Mouse (Mus musculus) CD8-positive naive resting alpha-beta T cell, adult 2 months (primary cell): ENCODE measurements around the gene Vps54.
"Not testable (repeated sequence)": the region's sequence is repeated elsewhere in the genome, so short reads cannot be mapped to it uniquely, and the experiment has no call there.

Experiments used
- DNase-seq, 2 experiments: peaks; one replicate each; pipeline ENCODE4 v3.0.0; 2022; ENCODE audit warnings: low read depth in 2 of 2, low spot score in 2 of 2

Gene Vps54

GRCm38 (mm10) chr11:21239021-21239661 lies at the start of gene Vps54:
Vps54 (plus strand) TSS chr11:21239281.
- DNase-seq: peak; percentile 32 to 40

- DNase-seq: not testable (repeated sequence)
These were observed 47.3 kb upstream of the Vps54 start for GRCm38 (mm10) chr11:21191821-21192220.

- DNase-seq: no peak
These were observed 44.2 kb upstream of the Vps54 start for GRCm38 (mm10) chr11:21194851-21195250.

GRCm38 (mm10) chr11:21209046-21209445 lies 30.0 kb upstream of the Vps54 start:
- no peak for DNase-seq

- DNase-seq: not testable (repeated sequence)
These were observed 29.4 kb upstream of the Vps54 start for GRCm38 (mm10) chr11:21209701-21210100.

GRCm38 (mm10) chr11:21217419-21217818 lies 21.7 kb upstream of the Vps54 start:
- no peak for DNase-seq

GRCm38 (mm10) chr11:21219281-21219680 lies 19.8 kb upstream of the Vps54 start:
- no peak for DNase-seq

GRCm38 (mm10) chr11:21219851-21220587 lies 19.1 kb upstream of the Vps54 start:
- DNase-seq: no peak

GRCm38 (mm10) chr11:21220754-21221153 lies 18.3 kb upstream of the Vps54 start:
- DNase-seq: no peak

GRCm38 (mm10) chr11:21221396-21221795 lies 17.7 kb upstream of the Vps54 start:
- DNase-seq: no peak

- DNase-seq: no peak
These were observed 16.4 kb upstream of the Vps54 start for GRCm38 (mm10) chr11:21222606-21223207.

GRCm38 (mm10) chr11:21223539-21223938 lies 15.5 kb upstream of the Vps54 start:
- no peak for DNase-seq

GRCm38 (mm10) chr11:21224041-21224440 lies 15.0 kb upstream of the Vps54 start:
- DNase-seq: no peak

- no peak for DNase-seq
These were observed 14.6 kb upstream of the Vps54 start for GRCm38 (mm10) chr11:21224446-21224845.

GRCm38 (mm10) chr11:21224983-21225382 lies 14.1 kb upstream of the Vps54 start:
- DNase-seq: no peak

GRCm38 (mm10) chr11:21235381-21235780 lies 3.7 kb upstream of the Vps54 start:
- no peak for DNase-seq

GRCm38 (mm10) chr11:21235821-21236220 lies 3.3 kb upstream of the Vps54 start:
- DNase-seq: no peak

GRCm38 (mm10) chr11:21236996-21237395 lies 2.1 kb upstream of the Vps54 start:
- DNase-seq: no peak

- no peak for DNase-seq
These were observed 1.4 kb upstream of the Vps54 start for GRCm38 (mm10) chr11:21237474-21238278.

- DNase-seq: peak in 1 of 2 experiments; percentile 19
These were observed 631 bp upstream of the Vps54 start for GRCm38 (mm10) chr11:21238279-21239020.
